Mouse (Mus musculus): Measurements from ENCODE around the gene Ccdc194. TPM values are rescaled to one million over a fixed set of nuclear protein-coding genes. Genes with fewer than 3 reads are reported as not detected.

Gene Ccdc194
- polyA plus RNA-seq, 1 experiment from 2014 or later = 0.08 TPM

DNA sequence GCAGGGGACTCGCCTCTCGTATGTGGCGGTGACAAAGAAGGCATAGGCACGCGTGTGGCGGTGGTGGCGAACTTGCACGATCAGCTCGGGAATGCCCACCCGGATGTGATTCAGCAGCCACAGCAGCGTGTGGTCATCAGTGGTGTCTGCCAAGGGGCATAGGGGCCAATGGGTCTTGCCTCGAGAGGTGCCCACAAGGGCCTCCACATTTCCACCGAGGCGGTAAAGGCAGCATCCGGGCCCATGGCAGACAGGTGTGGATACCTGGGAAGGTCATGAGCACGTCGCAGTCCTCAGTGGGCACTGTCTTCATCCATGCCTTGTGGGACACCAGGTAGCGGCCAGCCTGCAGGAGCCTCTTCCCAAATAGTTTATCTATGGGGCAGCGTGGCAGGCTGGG is 40.8 kb downstream of the Ccdc194 start:
- DNase-seq (ENCODE audit: low read depth, low spot score) (no peak), ATAC-seq (no peak)
- POLR2A ChIA-PET = interaction anchor here (1.0 to 2.3 kb wide), 2 partner anchors 8 to 48 kb away, joined by 3 to 7 read pairs; no protein-coding TSS in a partner anchor
- H3K27me3 ChIP-seq = no peaks in the 10 kb centered on the region
- in situ Hi-C loops (cut with MboI; ENCODE audit: low pct_unique_long_range_greater_than_20kb) = loop anchor here (5.0 kb wide), 1 partner anchor 38 kb away; no protein-coding TSS in a partner anchor
- CTCF ChIA-PET = interaction anchor here (1.0 to 1.3 kb wide), 2 partner anchors 10 to 20 kb away, joined by 4 to 5 read pairs; partner anchors contain the start of gene Mrpl34
- TF ChIP-seq CTCF (IDR thresholded peaks at IDR 0.05) = no peak

DNA sequence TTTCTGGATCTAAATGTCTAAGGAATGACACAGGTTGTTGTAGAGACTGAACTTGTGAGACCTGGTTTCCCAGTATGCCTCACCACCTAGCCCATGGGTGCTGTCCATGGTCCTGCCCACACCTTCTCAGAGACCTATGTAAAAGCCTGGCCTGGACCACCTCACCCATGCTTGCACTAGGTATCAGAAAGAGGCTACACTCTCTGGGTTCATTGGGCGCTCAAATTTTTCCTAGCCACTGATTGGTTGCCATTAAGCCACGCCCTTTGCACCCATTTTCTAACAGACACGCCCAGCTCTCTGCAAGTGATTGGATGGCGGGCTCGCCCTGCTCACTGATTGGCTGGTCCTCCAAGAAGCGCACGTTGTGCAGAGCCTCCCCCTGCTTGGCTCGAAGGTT is 41.6 kb downstream of the Ccdc194 start:
- no peaks in the 10 kb centered on the region for H3K27me3 ChIP-seq
- ATAC-seq (no peak), DNase-seq (ENCODE audit: low read depth, low spot score) (no peak)
- POLR2A ChIA-PET = no interaction called here
- in situ Hi-C loops (cut with MboI; ENCODE audit: low pct_unique_long_range_greater_than_20kb) = no loop called here
- CTCF ChIA-PET = no interaction called here
- no peak for TF ChIP-seq CTCF (IDR thresholded peaks at IDR 0.05)

DNA sequence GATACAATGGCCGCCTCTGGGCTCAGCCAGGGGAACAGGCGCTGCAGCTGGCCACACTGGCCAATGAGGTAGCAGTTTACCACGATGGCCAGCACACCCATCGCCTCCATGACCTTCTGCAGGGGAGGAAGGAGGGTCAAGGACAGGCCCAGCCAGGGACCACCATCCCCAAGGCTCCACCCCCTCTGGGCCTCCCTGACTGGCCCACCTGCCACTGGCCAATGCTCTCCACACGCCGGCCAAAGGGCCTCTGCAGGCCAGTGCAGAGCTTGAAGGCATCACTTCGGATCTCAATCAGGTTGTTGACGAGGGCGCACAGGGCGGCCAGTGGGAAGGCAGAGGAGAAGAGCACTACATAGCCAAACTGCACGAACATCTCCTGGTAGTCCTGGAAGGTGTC is 46.6 kb downstream of the Ccdc194 start:
- TF ChIP-seq CTCF (IDR thresholded peaks at IDR 0.05) = no peak
- ChIA-PET POLR2A (interaction anchor here (0.6 kb wide), 1 partner anchor 9 kb away, joined by 5 read pairs; no protein-coding TSS in a partner anchor), CTCF (no interaction called here)
- in situ Hi-C loops (cut with MboI; ENCODE audit: low pct_unique_long_range_greater_than_20kb) = no loop called here
- no peaks in the 10 kb centered on the region for H3K27me3 ChIP-seq
- DNase-seq (ENCODE audit: low read depth, low spot score) (no peak), ATAC-seq (no peak)

DNA sequence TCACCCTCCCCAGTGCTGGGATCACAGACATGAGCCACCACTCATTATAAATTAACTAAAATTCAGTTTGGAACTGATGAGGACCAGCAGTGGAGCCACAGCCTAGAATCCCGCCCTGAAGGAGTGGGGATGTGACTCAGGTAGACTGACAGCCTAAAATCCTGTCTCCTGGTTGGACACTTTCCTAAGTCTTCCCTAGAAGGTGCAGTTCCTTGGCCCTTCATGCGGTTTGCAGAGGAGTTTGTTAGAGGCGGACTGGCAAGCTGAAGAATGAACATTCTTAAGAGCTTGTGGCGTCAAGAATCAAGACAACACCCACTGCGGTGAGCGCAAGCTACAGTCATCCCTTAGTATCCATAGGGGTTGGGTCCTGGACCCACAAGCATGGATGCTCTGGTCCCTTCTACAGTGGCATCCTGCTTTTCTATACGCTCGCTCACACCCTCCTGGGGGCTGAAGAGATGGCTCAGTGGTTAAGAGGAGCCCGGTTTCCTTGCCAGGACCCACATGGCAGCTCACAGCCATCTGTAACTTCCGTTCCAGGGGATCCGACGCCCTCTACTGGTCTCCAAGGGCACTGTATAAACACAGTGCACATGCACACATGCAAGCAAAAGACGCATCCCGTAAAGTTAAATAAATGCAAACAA is 48.2 kb downstream of the Ccdc194 start:
- no peaks in the 10 kb centered on the region for H3K27me3 ChIP-seq
- no peak for TF ChIP-seq CTCF (IDR thresholded peaks at IDR 0.05)
- ChIA-PET CTCF (interaction anchor here (0.6 to 1.5 kb wide), 10 partner anchors 9 to 184 kb away, joined by 3 to 7 read pairs (median 3); partner anchors contain the start of gene Gtpbp3), POLR2A (interaction anchor here (1.2 to 1.3 kb wide), 2 partner anchors 8 to 10 kb away, joined by 4 to 7 read pairs; partner anchors contain the start of genes Ano8 and Gtpbp3)
- ATAC-seq (no peak), DNase-seq (ENCODE audit: low read depth, low spot score) (no peak)
- in situ Hi-C loops (cut with MboI; ENCODE audit: low pct_unique_long_range_greater_than_20kb) = no loop called here

DNA sequence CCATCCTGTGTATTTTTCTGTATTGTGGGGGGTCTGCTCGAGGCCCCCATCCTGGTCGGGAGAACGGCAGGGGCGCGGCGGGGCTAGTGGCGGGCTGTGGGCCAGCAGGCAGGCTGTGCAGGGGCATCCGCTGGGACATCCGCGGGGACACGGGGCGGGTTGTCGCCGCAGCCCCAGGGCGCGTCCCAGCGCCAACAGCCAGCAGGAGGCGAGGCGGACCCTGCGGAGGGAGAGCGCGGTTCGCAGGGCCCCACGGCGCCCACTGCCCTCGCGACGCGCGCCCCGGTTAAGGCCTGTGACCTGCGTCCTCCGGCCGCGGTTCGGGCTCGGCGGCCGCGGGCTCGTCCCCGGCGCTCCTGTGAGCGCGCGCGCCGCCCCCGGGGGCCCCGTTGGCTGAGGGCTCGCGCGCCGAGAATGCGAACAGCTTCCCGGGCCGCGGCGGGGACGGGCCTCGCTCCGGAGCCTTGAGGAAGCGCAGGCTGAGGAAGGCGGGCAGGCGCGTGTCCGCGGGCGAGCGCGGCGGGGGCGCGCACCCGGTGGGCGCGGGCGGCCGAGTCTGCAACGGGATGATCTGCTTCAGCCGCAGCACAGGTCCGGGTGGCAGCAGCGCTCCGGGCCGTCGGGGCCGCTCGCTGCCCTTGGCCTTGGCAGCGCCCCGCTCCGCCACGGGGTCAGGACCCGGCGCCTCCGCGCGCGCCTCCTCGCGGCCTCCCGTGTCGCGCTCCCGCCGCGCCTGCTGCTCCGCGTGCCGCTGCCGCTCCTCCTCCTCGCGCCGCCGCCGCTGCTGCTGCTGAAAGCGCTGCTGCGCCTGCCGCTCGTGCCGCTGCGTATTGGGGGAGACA is 49.2 kb downstream of the Ccdc194 start:
- ChIA-PET POLR2A (interaction anchor here (1.2 to 1.5 kb wide), 2 partner anchors 9 to 10 kb away, joined by 3 to 7 read pairs; partner anchors contain the start of gene Ano8), CTCF (no interaction called here)
- no peak for DNase-seq (ENCODE audit: low read depth, low spot score)
- ATAC-seq = peak; percentile 56
- H3K27me3 ChIP-seq = no peaks in the 10 kb centered on the region
- in situ Hi-C loops (cut with MboI; ENCODE audit: low pct_unique_long_range_greater_than_20kb) = no loop called here
- TF ChIP-seq CTCF (IDR thresholded peaks at IDR 0.05) = no peak

DNA sequence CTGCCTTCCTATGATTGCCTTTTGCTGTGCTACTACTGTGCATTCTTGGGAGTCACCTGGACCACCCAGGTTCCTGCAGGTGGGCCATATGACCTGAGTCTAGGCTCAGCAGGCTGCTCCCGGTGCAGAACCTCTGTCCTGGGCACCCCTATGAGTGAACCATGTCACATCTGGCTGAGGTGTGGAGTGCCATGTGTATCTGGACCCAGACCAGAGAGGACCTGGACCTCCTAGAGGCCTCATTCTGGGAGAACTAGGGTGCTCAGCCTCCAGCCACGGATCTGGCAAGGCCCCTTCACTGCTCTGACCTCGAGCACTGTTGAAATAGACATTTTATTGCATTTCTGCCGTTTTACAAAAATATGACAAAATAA is 49.8 kb downstream of the Ccdc194 start:
- TF ChIP-seq CTCF (IDR thresholded peaks at IDR 0.05) = no peak
- POLR2A ChIA-PET = interaction anchor here (1.5 kb wide), 1 partner anchor 9 kb away, joined by 3 read pairs; no protein-coding TSS in a partner anchor
- no peak for ATAC-seq
- CTCF ChIA-PET = no interaction called here
- H3K27me3 ChIP-seq = no peaks in the 10 kb centered on the region
- DNase-seq (ENCODE audit: low read depth, low spot score) = no peak
- in situ Hi-C loops (cut with MboI; ENCODE audit: low pct_unique_long_range_greater_than_20kb) = no loop called here

DNA sequence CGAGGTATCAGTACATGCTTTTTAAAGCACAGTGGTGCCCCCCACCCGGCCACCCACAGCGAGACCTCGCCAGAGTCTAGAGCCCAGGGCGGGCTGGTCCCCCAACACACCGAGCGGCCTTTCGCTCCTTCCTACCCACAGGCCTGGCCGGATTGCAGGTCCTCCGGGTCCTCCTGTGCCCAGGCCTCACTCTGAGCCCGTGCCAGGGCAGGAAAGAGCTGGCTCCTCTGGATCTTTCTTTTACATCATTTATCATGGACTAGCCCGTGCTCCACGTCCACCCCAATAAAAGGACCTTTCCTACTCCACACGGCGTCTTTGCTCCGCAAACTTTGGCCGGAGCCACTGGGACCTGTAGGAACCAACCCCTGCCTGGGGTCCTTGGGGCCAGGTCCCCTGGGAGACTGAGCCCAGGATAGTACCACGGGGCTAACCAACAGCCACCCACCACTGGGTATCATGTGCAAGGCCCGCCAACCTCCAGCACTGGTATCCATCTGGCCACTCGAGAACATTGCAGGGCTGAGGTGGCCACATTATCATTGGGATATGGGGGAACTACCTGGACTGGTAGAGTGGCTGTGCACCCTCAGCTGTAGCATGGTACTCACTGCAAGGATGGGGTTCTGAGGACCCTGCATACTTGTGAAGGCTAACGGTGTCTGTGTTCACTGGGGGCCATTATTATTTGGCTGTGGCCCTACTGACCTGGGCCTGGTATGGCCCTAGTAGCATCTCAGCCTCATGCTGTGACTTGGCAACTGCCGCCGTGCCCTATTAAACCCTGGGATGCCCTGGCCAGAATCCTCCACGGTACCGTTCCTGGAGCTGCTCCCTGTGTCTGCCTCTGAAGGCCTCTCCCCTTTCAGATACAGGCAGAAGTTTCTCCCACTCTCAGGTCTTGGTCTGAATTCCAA is 50.5 kb downstream of the Ccdc194 start:
- DNase-seq (ENCODE audit: low read depth, low spot score) (no peak), ATAC-seq (no peak)
- POLR2A ChIA-PET = interaction anchor here (1.5 kb wide), 1 partner anchor 8 kb away, joined by 3 read pairs; no protein-coding TSS in a partner anchor
- in situ Hi-C loops (cut with MboI; ENCODE audit: low pct_unique_long_range_greater_than_20kb) = no loop called here
- no peak for TF ChIP-seq CTCF (IDR thresholded peaks at IDR 0.05)
- CTCF ChIA-PET = no interaction called here
- H3K27me3 ChIP-seq = no peaks in the 10 kb centered on the region

DNA sequence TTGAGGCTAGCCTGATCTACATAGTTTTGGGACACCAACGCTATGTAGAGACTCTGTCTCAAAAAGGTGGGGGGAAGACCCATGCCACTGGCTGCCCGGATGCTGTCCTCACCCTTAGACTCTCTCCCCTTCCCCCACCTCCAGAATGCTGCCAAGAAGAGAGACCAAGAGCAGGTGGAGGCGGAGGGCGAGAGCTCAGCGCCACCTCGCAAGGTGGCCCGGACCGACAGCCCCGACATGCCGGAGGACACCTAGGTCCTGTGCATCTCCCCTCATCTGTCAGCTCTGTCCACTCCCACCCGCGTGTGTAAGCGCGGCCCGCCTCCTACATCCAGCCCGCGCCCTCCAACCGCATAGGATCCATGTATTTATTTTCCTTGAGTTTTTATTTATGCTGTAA is 51.2 kb downstream of the Ccdc194 start:
- ChIA-PET CTCF (no interaction called here), POLR2A (no interaction called here)
- DNase-seq (ENCODE audit: low read depth, low spot score) (no peak), ATAC-seq (no peak)
- TF ChIP-seq CTCF (IDR thresholded peaks at IDR 0.05) = no peak
- in situ Hi-C loops (cut with MboI; ENCODE audit: low pct_unique_long_range_greater_than_20kb) = no loop called here
- H3K27me3 ChIP-seq = no peaks in the 10 kb centered on the region

DNA sequence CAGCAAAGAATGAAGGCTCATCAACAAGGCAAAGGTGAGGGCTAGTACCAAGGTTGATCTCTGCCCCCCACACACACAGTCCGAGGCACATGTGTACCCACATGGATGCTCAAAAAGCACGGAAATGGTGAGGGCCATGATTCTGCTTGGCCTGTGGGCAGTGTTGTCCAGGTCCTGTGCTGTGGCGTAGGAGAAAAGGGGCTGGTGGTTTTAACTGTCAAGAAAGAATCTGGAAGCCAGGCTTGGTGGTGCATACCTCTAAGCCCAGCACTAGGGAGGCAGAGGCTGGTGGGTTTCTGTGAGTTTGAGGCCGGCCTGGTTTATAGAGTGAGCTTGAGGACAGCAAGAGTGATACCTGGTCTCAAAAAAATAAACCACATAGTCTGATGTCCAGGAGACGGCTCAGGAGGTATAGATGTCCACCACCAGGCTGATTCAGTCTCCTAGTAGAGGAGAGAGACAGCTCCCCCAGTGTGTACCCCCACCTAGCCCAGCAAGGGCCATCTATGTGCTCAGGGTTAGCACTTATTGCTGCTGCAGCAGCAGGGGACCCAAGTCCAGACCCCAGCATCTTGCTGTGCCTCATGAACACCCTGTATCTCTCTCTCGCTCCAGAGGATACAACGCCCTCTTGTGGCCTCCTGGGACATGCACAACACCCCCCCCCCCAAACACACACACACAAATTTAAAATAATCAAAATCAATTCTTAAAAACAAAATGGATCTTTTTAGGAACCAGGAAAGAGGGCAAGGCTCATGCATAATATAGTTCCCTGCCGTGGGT is 52.7 kb downstream of the Ccdc194 start:
- ATAC-seq = no peak
- no peaks in the 10 kb centered on the region for H3K27me3 ChIP-seq
- TF ChIP-seq CTCF (IDR thresholded peaks at IDR 0.05) = no peak
- POLR2A ChIA-PET = interaction anchor here (1.2 kb wide), 1 partner anchor 8 kb away, joined by 3 read pairs; the partner anchor contains the start of gene Mrpl34
- DNase-seq (ENCODE audit: low read depth, low spot score) = no peak
- CTCF ChIA-PET = interaction anchor here (1.4 kb wide), 1 partner anchor 16 kb away, joined by 3 read pairs; the partner anchor contains the start of gene Gtpbp3
- in situ Hi-C loops (cut with MboI; ENCODE audit: low pct_unique_long_range_greater_than_20kb) = no loop called here

Measured in Patski (cell line).